Mouse (Mus musculus): ENCODE measurements around the gene Fam221b.

The Fam221b gene

GRCm38 (mm10) chr4:43612534-43612933, 56.4 kb downstream of the Fam221b start:
- no peak for DNase-seq
